Mouse (Mus musculus) MEL (cell line): ENCODE results near the gene Ppp1r27. TPM values are rescaled to one million over a fixed set of nuclear protein-coding genes. Genes with fewer than 3 reads are reported as not detected.
A peak's percentile ranks its signal among the peaks of the same experiment; 100 is the strongest.

Source experiments
- DNase-seq: peaks from one replicate; pipeline ENCODE4 v3.0.0; 2011; ENCODE audit warnings: low read depth, low spot score
- H3K27ac ChIP-seq: 2 replicates; pipeline ENCODE4 v1.5.1; 2012; ENCODE audit warnings: low read depth, mild to moderate bottlenecking, control low read depth, low read length, moderate library complexity; ENCODE audit not compliant: control insufficient read depth
- H3K27me3 ChIP-seq, 2 experiments: fragments of 150-350 bp in 1 of 2; sonication (generic) in 1 of 2; 2 replicates each; pipeline ENCODE4 v1.6.1; 2012; ENCODE audit warnings: low read length in 2 of 2, mild to moderate bottlenecking in 2 of 2, improper control_type of control experiment in 1 of 2, moderate library complexity in 1 of 2; ENCODE audit not compliant: insufficient read depth in 2 of 2, control insufficient read depth in 1 of 2
- H3K36me3 ChIP-seq, 2 experiments: 2 replicates each; pipeline ENCODE4 v1.6.1; 2012 to 2014; ENCODE audit warnings: low read length in 2 of 2, improper control_type of control experiment in 1 of 2, inconsistent platforms in 1 of 2, mild to moderate bottlenecking in 1 of 2; ENCODE audit not compliant: insufficient read depth in 2 of 2, control insufficient read depth in 1 of 2
- H3K4me1 ChIP-seq, 2 experiments: fragments of 150-350 bp in 1 of 2; sonication (generic) in 1 of 2; 2 replicates each; pipeline ENCODE4 v1.6.1; 2012; ENCODE audit warnings: low read length in 2 of 2, improper control_type of control experiment in 1 of 2, mild to moderate bottlenecking in 1 of 2; ENCODE audit not compliant: insufficient read depth in 2 of 2, control insufficient read depth in 1 of 2
- H3K4me3 ChIP-seq, 2 experiments: fragments of 150-350 bp in 1 of 2; sonication (generic) in 1 of 2; 2 replicates each; pipeline ENCODE4 v1.5.1; 2012; ENCODE audit warnings: low read depth in 2 of 2, low read length in 2 of 2, mild to moderate bottlenecking in 2 of 2, moderate library complexity in 2 of 2, control low read depth in 1 of 2, improper control_type of control experiment in 1 of 2; ENCODE audit not compliant: control insufficient read depth in 1 of 2, insufficient read depth in 1 of 2
- H3K79me2 ChIP-seq: 2 replicates; pipeline ENCODE4 v1.6.1; 2012; ENCODE audit warnings: mild to moderate bottlenecking, low read length, moderate library complexity; ENCODE audit not compliant: control insufficient read depth, poor library complexity, insufficient read depth
- H3K9ac ChIP-seq: 2 replicates; pipeline ENCODE4 v1.6.1; 2012; ENCODE audit warnings: low read depth, mild to moderate bottlenecking, control low read depth, low read length, moderate library complexity; ENCODE audit not compliant: control insufficient read depth, poor library complexity, severe bottlenecking
- H3K9me3 ChIP-seq: fragments of 150-350 bp; sonication (generic); replicated peaks from 2 replicates; pipeline ENCODE4 v1.6.1; 2012; ENCODE audit warnings: mild to moderate bottlenecking, low read length, improper control_type of control experiment, moderate library complexity; ENCODE audit not compliant: insufficient read depth
- CHD1 ChIP-seq: IDR thresholded peaks from 2 replicates; pipeline ENCODE4 v1.6.1; 2012; ENCODE audit warnings: low read depth, mild to moderate bottlenecking, inconsistent platforms, low read length, improper control_type of control experiment
- CHD2 ChIP-seq: IDR thresholded peaks from 2 replicates; pipeline ENCODE4 v1.6.1; 2011; ENCODE audit warnings: low read length, improper control_type of control experiment
- CTCF ChIP-seq, 3 experiments: IDR thresholded peaks in 2 of 3; conservative IDR thresholded peaks in 1 of 3; 2 replicates each; pipeline ENCODE4 v1.5.1; 2011 to 2012; ENCODE audit warnings: low read length in 3 of 3, low read depth in 2 of 3, mild to moderate bottlenecking in 2 of 3, improper control_type of control experiment in 1 of 3, inconsistent platforms in 1 of 3, mixed read lengths in 1 of 3, moderate library complexity in 1 of 3; ENCODE audit not compliant: control insufficient read depth in 1 of 3, insufficient read depth in 1 of 3, poor library complexity in 1 of 3, severe bottlenecking in 1 of 3
- ELF1 ChIP-seq: IDR thresholded peaks from 2 replicates; pipeline ENCODE4 v1.6.1; 2014; ENCODE audit warnings: low read depth, mild to moderate bottlenecking, inconsistent platforms, low read length, improper control_type of control experiment, moderate library complexity
- EP300 ChIP-seq, 2 experiments: IDR thresholded peaks; 2 replicates each; pipeline ENCODE4 v1.6.1; 2011; ENCODE audit warnings: improper control_type of control experiment in 2 of 2, low read length in 2 of 2, low read depth in 1 of 2, mild to moderate bottlenecking in 1 of 2
- HCFC1 ChIP-seq: IDR thresholded peaks from 2 replicates; pipeline ENCODE4 v1.6.1; 2012; ENCODE audit warnings: low read depth, mild to moderate bottlenecking, inconsistent platforms, low read length, improper control_type of control experiment, moderate library complexity
- JUND ChIP-seq: IDR thresholded peaks from 2 replicates; pipeline ENCODE4 v1.6.1; 2011; ENCODE audit warnings: low read depth, mild to moderate bottlenecking, improper control_type of control experiment, low read length
- KAT2A ChIP-seq: conservative IDR thresholded peaks from 2 replicates; pipeline ENCODE4 v1.6.1; 2012; ENCODE audit warnings: low read depth, low read length, improper control_type of control experiment, inconsistent platforms
- MAFK ChIP-seq: IDR thresholded peaks from 2 replicates; pipeline ENCODE4 v1.6.1; 2011; ENCODE audit warnings: low read depth, mild to moderate bottlenecking, low read length, improper control_type of control experiment, borderline replicate concordance
- MAX ChIP-seq: IDR thresholded peaks from 2 replicates; pipeline ENCODE4 v1.6.1; 2011; ENCODE audit warnings: low read length, improper control_type of control experiment
- MAZ ChIP-seq: IDR thresholded peaks from 2 replicates; pipeline ENCODE4 v1.6.1; 2012; ENCODE audit warnings: low read depth, mild to moderate bottlenecking, inconsistent platforms, low read length, improper control_type of control experiment
- MEF2A ChIP-seq: IDR thresholded peaks from 2 replicates; pipeline ENCODE4 v1.6.1; 2014; ENCODE audit warnings: low read depth, mild to moderate bottlenecking, inconsistent platforms, low read length, improper control_type of control experiment; ENCODE audit not compliant: poor library complexity, insufficient replicate concordance, severe bottlenecking; ENCODE audit errors: extremely low read depth
- MXI1 ChIP-seq: IDR thresholded peaks from 2 replicates; pipeline ENCODE4 v1.6.1; 2011; ENCODE audit warnings: mild to moderate bottlenecking, low read depth, low read length, improper control_type of control experiment
- MYB ChIP-seq: IDR thresholded peaks from 2 replicates; pipeline ENCODE4 v1.6.1; 2011; ENCODE audit warnings: mild to moderate bottlenecking, low read depth, low read length, improper control_type of control experiment
- POLR2AphosphoS2 ChIP-seq: IDR thresholded peaks from 2 replicates; pipeline ENCODE4 v1.6.1; 2011; ENCODE audit warnings: low read length, improper control_type of control experiment
- RCOR1 ChIP-seq: IDR thresholded peaks from 2 replicates; pipeline ENCODE4 v1.6.1; 2012; ENCODE audit warnings: low read depth, mild to moderate bottlenecking, inconsistent platforms, low read length, improper control_type of control experiment
- SIN3A ChIP-seq: IDR thresholded peaks from 2 replicates; pipeline ENCODE4 v1.6.1; 2012; ENCODE audit warnings: low read length, improper control_type of control experiment, inconsistent platforms
- SMC3 ChIP-seq: IDR thresholded peaks from 2 replicates; pipeline ENCODE4 v1.6.1; 2011; ENCODE audit warnings: low read depth, low read length, improper control_type of control experiment
- TBP ChIP-seq: IDR thresholded peaks from 2 replicates; pipeline ENCODE4 v1.8.0; 2011; ENCODE audit warnings: low read depth, low read length, improper control_type of control experiment
- TCF12 ChIP-seq: IDR thresholded peaks from 2 replicates; pipeline ENCODE4 v1.6.1; 2014; ENCODE audit warnings: low read depth, mild to moderate bottlenecking, inconsistent platforms, low read length, improper control_type of control experiment, moderate library complexity
- UBTF ChIP-seq: IDR thresholded peaks from 2 replicates; pipeline ENCODE4 v1.6.1; 2012; ENCODE audit warnings: low read depth, mild to moderate bottlenecking, inconsistent platforms, low read length, improper control_type of control experiment, moderate library complexity, borderline replicate concordance; ENCODE audit not compliant: insufficient read depth
- USF1 ChIP-seq: IDR thresholded peaks from 2 replicates; pipeline ENCODE4 v1.6.1; 2014; ENCODE audit warnings: low read depth, mild to moderate bottlenecking, inconsistent platforms, low read length, improper control_type of control experiment, moderate library complexity
- USF2 ChIP-seq, 2 experiments: IDR thresholded peaks; 2 replicates each; pipeline ENCODE4 v1.6.1; 2011 to 2012; ENCODE audit warnings: improper control_type of control experiment in 2 of 2, low read length in 2 of 2, borderline replicate concordance in 1 of 2, inconsistent platforms in 1 of 2, low read depth in 1 of 2, mild to moderate bottlenecking in 1 of 2; ENCODE audit not compliant: insufficient read depth in 1 of 2
- polyA plus RNA-seq, 2 experiments: library from polyadenylated mRNA; stranded (reverse) in 1 of 2; unstranded in 1 of 2; fragments of >175 nt in 1 of 2; fragments of >200 nt in 1 of 2; gene quantifications; 2 replicates each; pipeline versions ENCODE4 v1.2.1 to v1.2.4; 2012; ENCODE audit warnings: low replicate concordance in 2 of 2, low read depth in 1 of 2; ENCODE audit not compliant: insufficient read length in 2 of 2, insufficient read depth in 1 of 2, missing spikeins in 1 of 2
- total RNA-seq: library from RNA; depleted of rRNA; stranded (reverse); fragments of 300-350 nt; gene quantifications from 2 replicates; pipeline ENCODE4 v1.2.3, GENCODE M21; 2012

Ppp1r27 gene
- total and polyA plus RNA-seq, 3 experiments, result not detected

DNA sequence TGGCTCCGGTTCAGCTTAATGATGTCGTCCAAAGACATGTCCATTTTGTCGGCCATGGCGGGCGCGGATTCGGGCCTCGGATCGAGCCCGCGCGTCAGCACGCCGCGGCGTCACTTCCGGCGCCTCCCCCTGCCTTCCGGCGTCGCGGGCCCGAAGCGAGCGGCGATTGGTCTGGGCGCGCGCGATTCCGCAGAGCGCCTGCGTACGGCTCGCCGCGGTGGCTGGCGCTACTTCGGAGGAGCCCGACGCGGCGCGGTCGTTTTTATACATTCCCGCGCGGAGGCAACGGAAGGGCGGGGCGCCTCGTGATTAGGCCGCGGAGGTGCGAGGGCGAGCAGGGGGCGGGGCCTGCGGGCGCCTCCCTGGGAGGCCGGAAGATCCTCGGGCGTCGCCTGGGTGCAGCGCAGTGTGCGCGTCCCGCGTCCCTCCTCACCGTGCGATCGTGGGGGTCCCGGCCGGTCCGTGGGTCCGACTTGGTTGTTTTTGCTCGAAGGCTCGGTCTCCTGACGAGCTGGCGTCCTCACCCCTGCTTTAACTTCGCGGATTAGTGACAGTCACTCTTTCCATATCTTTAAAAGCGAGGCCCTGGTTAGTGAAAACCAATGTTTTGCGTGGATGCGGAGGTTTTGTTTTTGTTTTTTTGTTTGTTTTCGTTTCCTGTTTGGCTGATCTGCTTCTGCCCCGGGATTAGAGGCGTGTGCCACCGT is 47.5 kb upstream of the Ppp1r27 start, which contains the start of the genes Alyref and Anapc11 (continued):
- TF ChIP-seq MEF2A (0 out of 2 replicates have a peak, but pooled peaks have one; percentile 7), USF2 (IDR thresholded peaks at IDR 0.05; ENCODE audit: borderline replicate concordance in 1 of 2, insufficient read depth in 1 of 2, low read depth in 1 of 2, low read length in 2 of 2) (no peak), MAFK (no peak)

DNA sequence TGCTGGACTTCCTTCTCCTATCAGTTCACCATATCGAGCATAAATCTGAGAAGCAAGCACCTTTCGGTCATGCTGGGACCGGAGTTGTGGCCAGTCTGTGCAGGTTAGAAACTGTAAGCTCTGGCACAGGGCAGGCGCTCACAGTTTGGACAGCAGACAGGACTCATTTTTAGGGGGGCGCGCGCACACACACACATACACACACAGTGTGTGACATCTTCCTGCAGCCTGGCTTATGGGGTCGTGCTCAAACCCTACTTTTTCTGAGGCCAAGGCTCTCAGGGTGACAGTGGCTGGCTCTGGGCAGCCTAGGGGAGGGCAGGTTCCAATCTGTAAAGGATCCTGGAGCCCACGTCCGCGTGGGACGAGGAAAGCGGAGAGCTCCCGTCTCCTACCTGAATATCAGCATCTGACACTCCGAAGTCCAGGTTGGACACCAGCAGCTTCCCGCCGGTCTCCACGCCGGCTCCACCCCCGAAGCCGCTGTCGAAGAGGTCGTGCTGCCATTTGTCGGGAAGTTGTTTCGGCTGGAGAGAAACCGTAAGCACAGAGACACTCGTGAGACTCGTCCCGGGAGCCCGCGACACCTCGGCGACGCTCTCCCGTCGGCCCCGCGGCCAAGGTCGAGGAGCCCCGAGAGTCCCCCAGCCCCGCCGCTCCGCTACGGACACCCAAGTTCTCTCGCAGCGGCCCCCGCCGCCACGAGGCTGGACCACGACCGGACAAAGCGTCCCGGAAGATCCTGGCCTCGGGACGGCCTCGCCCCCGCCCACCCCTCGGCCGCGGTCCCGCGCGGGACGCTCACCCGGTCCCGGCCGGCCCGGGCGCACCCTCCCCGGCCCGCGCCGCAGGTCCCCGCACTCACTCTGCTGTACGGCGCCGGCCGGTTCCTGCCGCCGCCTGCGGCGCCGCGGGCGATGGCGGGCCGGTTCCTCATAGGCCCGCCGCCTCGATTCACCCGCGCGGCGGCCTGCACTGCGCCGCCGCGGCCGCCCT is 46.6 kb upstream of the Ppp1r27 start:
- Histone ChIP-seq H3K79me2 (peaks cover 65% of the 10 kb centered on the region), H3K9me3 (no peaks in the 10 kb centered on the region), H3K36me3 (peaks cover 45 to 57% of the 10 kb centered on the region in 2 experiments), H3K4me3 (peak overlapping the region; percentile 74 to 95), H3K4me1 (peaks cover 5 to 41% of the 10 kb centered on the region in 2 experiments), H3K9ac (peak overlapping the region; percentile 99), H3K27ac (peak overlapping the region; percentile 70), H3K27me3 (no peaks in the 10 kb centered on the region)
- DNase-seq, result peak; percentile 62
- TF ChIP-seq TCF12 (no peak), JUND (no peak), MAX (no peak), CTCF (IDR thresholded peaks at IDR 0.05 in 2 of 3, conservative IDR thresholded peaks at IDR 0.05 in 1 of 3; ENCODE audit: control insufficient read depth in 1 of 3, insufficient read depth in 1 of 3, low read depth in 2 of 3, low read length in 3 of 3, poor library complexity in 1 of 3, severe bottlenecking in 1 of 3) (no peak), KAT2A (no peak), SIN3A (peak; percentile 21; the same call in 1 of the 2 replicates), TBP (0 out of 2 replicates have a peak, but pooled peaks have one; percentile 12), CHD1 (0 out of 2 replicates have a peak, but pooled peaks have one; percentile 70), MEF2A (no peak), HCFC1 (0 out of 2 replicates have a peak, but pooled peaks have one; percentile 30)

DNA sequence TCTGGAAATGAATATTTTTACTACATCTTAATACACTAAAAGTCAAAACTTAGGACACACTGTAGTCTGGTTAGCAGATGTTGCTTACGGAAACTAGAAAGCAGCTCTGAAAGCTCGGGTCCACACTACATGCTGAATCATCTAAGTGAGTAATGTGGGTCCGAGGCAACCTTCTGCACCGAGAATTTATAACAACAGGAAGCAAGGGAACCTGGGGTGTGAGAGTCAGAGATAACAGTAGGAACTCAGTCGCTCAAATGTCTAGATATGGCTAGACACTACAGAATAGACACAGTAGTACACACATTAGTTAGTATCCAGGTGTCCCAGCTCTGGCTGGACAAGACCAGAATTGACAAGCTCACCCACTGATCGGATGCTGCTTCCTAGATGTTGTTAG is 37.6 kb upstream of the Ppp1r27 start:
- Histone ChIP-seq H3K79me2 (peaks cover 14% of the 10 kb centered on the region), H3K9ac (no peak overlapping the region), H3K4me1 (peaks cover 13 to 24% of the 10 kb centered on the region in 2 experiments), H3K9me3 (no peaks in the 10 kb centered on the region), H3K27me3 (no peaks in the 10 kb centered on the region), H3K36me3 (peaks cover 38 to 50% of the 10 kb centered on the region in 2 experiments), H3K4me3 (no peak overlapping the region), H3K27ac (peak overlapping the region; percentile 81)
- DNase-seq, result peak; percentile 94
- TF ChIP-seq POLR2AphosphoS2 (no peak), RCOR1 (peak; percentile 53; the same call in 1 of the 2 replicates), ELF1 (no peak), MAZ (no peak), HCFC1 (0 out of 2 replicates have a peak, but pooled peaks have one; percentile 54), USF1 (no peak), USF2 (IDR thresholded peaks at IDR 0.05; ENCODE audit: borderline replicate concordance in 1 of 2, insufficient read depth in 1 of 2, low read depth in 1 of 2, low read length in 2 of 2) (no peak), SMC3 (no peak), MXI1 (peak; percentile 38; the same call in 1 of the 2 replicates), UBTF (no peak), MEF2A (no peak), EP300 (IDR thresholded peaks at IDR 0.05; ENCODE audit: low read depth in 1 of 2, low read length in 2 of 2) (peak; percentile 88 to 89), CHD2 (no peak), CHD1 (no peak), JUND (peak; percentile 47; the same call in 1 of the 2 replicates), SIN3A (peak; percentile 85), MYB (no peak)
